Mouse (Mus musculus): ENCODE results near the gene Car12.

DNA sequence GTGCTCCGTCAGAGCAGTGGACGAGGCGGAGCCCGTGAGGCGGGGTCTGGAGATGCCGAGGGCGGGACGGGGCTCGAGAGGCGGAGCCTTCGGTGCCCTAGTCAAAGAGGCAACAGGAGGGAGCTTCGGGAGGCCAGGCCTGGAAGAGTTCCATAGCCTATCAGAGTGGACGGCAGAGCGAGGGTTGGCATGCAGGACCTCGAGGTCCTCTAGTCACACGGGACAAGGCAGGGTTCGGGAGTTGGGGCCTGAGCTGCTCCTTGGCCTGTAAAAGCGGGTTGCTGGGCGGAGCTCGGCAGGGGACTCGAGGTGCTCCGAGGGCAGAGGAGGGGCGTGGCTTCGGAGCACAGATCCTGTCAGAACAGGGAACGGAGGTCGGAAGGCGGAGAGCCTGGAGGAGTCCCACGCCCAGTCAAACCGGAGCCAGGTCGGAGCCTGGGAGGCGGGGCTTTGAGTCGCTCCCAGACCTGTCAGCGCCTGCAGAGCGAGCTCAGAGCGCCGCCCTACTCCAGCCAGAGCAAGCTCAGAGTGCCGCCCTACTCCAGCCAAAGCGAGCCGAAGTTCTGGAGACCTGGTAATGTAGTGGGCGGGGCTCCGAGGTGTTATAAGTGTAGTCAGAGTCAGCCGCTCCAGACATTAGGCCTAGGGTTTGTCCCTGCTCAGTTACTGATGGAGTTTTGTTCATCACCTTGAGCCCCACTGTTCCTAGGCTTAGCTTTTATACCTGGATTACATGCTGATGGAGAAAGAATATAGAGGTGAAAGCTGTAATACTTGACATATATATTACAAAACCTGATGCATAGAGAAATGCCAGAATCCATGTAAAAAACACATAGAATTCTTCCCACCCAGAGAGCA is 82.2 kb downstream of the Car12 start, which contains the start of gene Aph1b:
- TF ChIP-seq TBP (conservative IDR thresholded peaks at IDR 0.05; ENCODE audit: low read depth, low read length) (peak; percentile 93), EP300 (IDR thresholded peaks at IDR 0.05; ENCODE audit: low read length) (no peak), JUN (IDR thresholded peaks at IDR 0.05; ENCODE audit: insufficient read depth, low read depth, low read length) (no peak), ZC3H11A (IDR thresholded peaks at IDR 0.05; ENCODE audit: low read depth, low read length) (no peak), ETS1 (conservative IDR thresholded peaks at IDR 0.05; ENCODE audit: low read depth, low read length) (no peak), CTCF (conservative IDR thresholded peaks at IDR 0.05 in 1 of 2, IDR thresholded peaks at IDR 0.05 in 1 of 2; ENCODE audit: low read depth in 2 of 2, low read length in 2 of 2) (peak in 1 of 2 experiments; percentile 24; a peak in 2 of 4 replicates), CHD2 (IDR thresholded peaks at IDR 0.05; ENCODE audit: low read length) (no peak), SIN3A (IDR thresholded peaks at IDR 0.05; ENCODE audit: low read length) (no peak), USF1 (IDR thresholded peaks at IDR 0.05; ENCODE audit: low read depth, low read length) (no peak), BHLHE40 (IDR thresholded peaks at IDR 0.05; ENCODE audit: low read depth, low read length) (no peak)
